Comparison of ENCODE assay signal across 26 mouse cellular contexts in genomic region chr3:131247447-131247846, GRCm38 (mm10). TPM values are rescaled to one million over a fixed set of nuclear protein-coding genes. Genes with fewer than 3 reads are reported as not detected.
DNase-seq lines count a peak whose midpoint lies in the region; ATAC-seq and TF ChIP-seq lines count a peak whose summit lies in the region.
"Had no signal": no experiment of that assay in that cellular context is flagged by ENCODE, and none has a peak within 500 bp of the region (broad histone marks: within the 10 kb centered on the region; RNA-seq: fewer than 3 reads in every experiment).

No protein-coding gene starts in this region.

- H3K4me1 ChIP-seq in heart, embryonic 10.5 days: peaks cover 40% of the 10 kb centered on the region
- H3K4me1 ChIP-seq in kidney, postnatal 0 days (replicated peaks; ENCODE audit: insufficient read depth, low read length): no peaks in the 10 kb centered on the region
- no peaks in the 10 kb centered on the region for H3K4me1 ChIP-seq in stomach, embryonic 14.5 days (ENCODE audit: control insufficient read depth, insufficient read depth, low read length)
- no peaks in the 10 kb centered on the region for H3K4me1 ChIP-seq in stomach, postnatal 0 days (replicated peaks; ENCODE audit: control insufficient read depth, insufficient read depth)
- H3K4me1 ChIP-seq: hindbrain, embryonic 15.5 days; neural tube, embryonic 12.5 days had no signal

- peak overlapping the region; percentile 53; the same call in 1 of the 2 replicates for H3K27ac ChIP-seq in heart, embryonic 10.5 days
- no peak overlapping the region for H3K27ac ChIP-seq in kidney, postnatal 0 days
- no peak overlapping the region for H3K27ac ChIP-seq in stomach, embryonic 14.5 days (ENCODE audit: low read length)
- no peak overlapping the region for H3K27ac ChIP-seq in stomach, postnatal 0 days (replicated peaks)
- H3K27ac ChIP-seq: embryonic facial prominence, embryonic 12.5 days; hindbrain, embryonic 10.5 days; hindbrain, embryonic 15.5 days; liver, embryonic 15.5 days; neural tube, embryonic 12.5 days had no signal

- no peak overlapping the region for H3ac ChIP-seq in myocyte (ENCODE audit: control insufficient read depth, insufficient read length)

- H3K9me3 ChIP-seq in heart, embryonic 10.5 days: no peaks in the 10 kb centered on the region
- no peaks in the 10 kb centered on the region for H3K9me3 ChIP-seq in kidney, postnatal 0 days (replicated peaks; ENCODE audit: low read length)
- H3K9me3 ChIP-seq in stomach, embryonic 14.5 days (ENCODE audit: control insufficient read depth, low read depth, low read length): no peaks in the 10 kb centered on the region
- no peaks in the 10 kb centered on the region for H3K9me3 ChIP-seq in stomach, postnatal 0 days (ENCODE audit: control insufficient read depth, low read length)
- H3K9me3 ChIP-seq: embryonic facial prominence, embryonic 12.5 days; heart, embryonic 12.5 days; hindbrain, embryonic 10.5 days; hindbrain, embryonic 15.5 days; liver, embryonic 15.5 days; neural tube, embryonic 12.5 days had no signal

- H3K4me2 ChIP-seq in kidney, postnatal 0 days (ENCODE audit: low read length): no peak overlapping the region
- H3K4me2 ChIP-seq in stomach, embryonic 14.5 days (replicated peaks; ENCODE audit: low read depth, low read length): no peak overlapping the region
- no peak overlapping the region for H3K4me2 ChIP-seq in stomach, postnatal 0 days (replicated peaks; ENCODE audit: low read depth)
- no peak overlapping the region for H3K4me2 ChIP-seq in myocyte (ENCODE audit: low read depth)
- H3K4me2 ChIP-seq: embryonic facial prominence, embryonic 12.5 days; heart, embryonic 12.5 days; hindbrain, embryonic 15.5 days; liver, embryonic 15.5 days; neural tube, embryonic 12.5 days had no signal

- no peak overlapping the region for H3K4me3 ChIP-seq in heart, embryonic 10.5 days
- H3K4me3 ChIP-seq in kidney, postnatal 0 days (replicated peaks; ENCODE audit: low read depth, low read length): no peak overlapping the region
- no peak overlapping the region for H3K4me3 ChIP-seq in stomach, embryonic 14.5 days (ENCODE audit: low read depth, low read length)
- no peak overlapping the region for H3K4me3 ChIP-seq in stomach, postnatal 0 days (ENCODE audit: low read depth, low read length)
- no peak overlapping the region for H3K4me3 ChIP-seq in myocyte
- H3K4me3 ChIP-seq: embryonic facial prominence, embryonic 12.5 days; gastrocnemius, adult 2 months; heart, embryonic 12.5 days; hindbrain, embryonic 10.5 days; hindbrain, embryonic 15.5 days; liver, embryonic 15.5 days; neural tube, embryonic 12.5 days had no signal

- no peak for TF ChIP-seq EP300 in stomach, postnatal 0 days (optimal IDR thresholded peaks at IDR 0.05)

- ATAC-seq in kidney, postnatal 0 days (replicated peaks; ENCODE audit: low FRiP score, low read depth): no peak
- ATAC-seq in stomach, embryonic 14.5 days (ENCODE audit: insufficient number of reproducible peaks, insufficient read depth, low FRiP score, low read depth): peak; percentile 15; the same call in 1 of the 2 replicates
- ATAC-seq in stomach, postnatal 0 days (ENCODE audit: low FRiP score, low TSS enrichment): no peak
- ATAC-seq: CD4-positive, CD25-positive, alpha-beta regulatory T cell, adult 4 months; forebrain, embryonic 14.5 days; inflammation-experienced regulatory T-cells, adult 6 months; midbrain, embryonic 16.5 days had no signal

- no peaks in the 10 kb centered on the region for H3K79me2 ChIP-seq in myocyte (ENCODE audit: control insufficient read depth, insufficient read depth)

- H3K27me3 ChIP-seq in heart, embryonic 10.5 days (ENCODE audit: insufficient read depth, poor library complexity, severe bottlenecking): no peaks in the 10 kb centered on the region
- H3K27me3 ChIP-seq in kidney, postnatal 0 days (ENCODE audit: insufficient read depth, low read length): no peaks in the 10 kb centered on the region
- no peaks in the 10 kb centered on the region for H3K27me3 ChIP-seq in stomach, embryonic 14.5 days (ENCODE audit: control insufficient read depth, insufficient read depth, low read length)
- H3K27me3 ChIP-seq in stomach, postnatal 0 days (ENCODE audit: control insufficient read depth, insufficient read depth, low read length): no peaks in the 10 kb centered on the region
- H3K27me3 ChIP-seq in myocyte (ENCODE audit: control insufficient read depth, insufficient read depth, insufficient read length): no peaks in the 10 kb centered on the region
- H3K27me3 ChIP-seq: embryonic facial prominence, embryonic 12.5 days; heart, embryonic 12.5 days; hindbrain, embryonic 15.5 days; liver, embryonic 15.5 days; neural tube, embryonic 12.5 days had no signal

- peak; percentile 15; the same call in 1 of the 2 replicates for TF ChIP-seq CTCF in kidney, postnatal 0 days (IDR thresholded peaks at IDR 0.05; ENCODE audit: low read depth)
- TF ChIP-seq CTCF in stomach, postnatal 0 days (IDR thresholded peaks at IDR 0.05; ENCODE audit: low read depth): no peak

- no peak for TF ChIP-seq POLR2A in myocyte (IDR thresholded peaks at IDR 0.05; ENCODE audit: insufficient read length, low read depth)

- WGBS in heart, embryonic 10.5 days: 69% methylated on average over 6 of the region's 6 CpGs
- WGBS in kidney, postnatal 0 days: 76% methylated on average over 6 of the region's 6 CpGs
- 82% methylated on average over 6 of the region's 6 CpGs for WGBS in stomach, embryonic 14.5 days
- WGBS in stomach, postnatal 0 days: 76% methylated on average over 6 of the region's 6 CpGs

- no peak for DNase-seq in heart, embryonic 10.5 days (ENCODE audit: low spot score)
- no peak for DNase-seq in heart, adult 9 months (ENCODE audit: low spot score in 2 of 2)
- DNase-seq in kidney, postnatal 0 days (ENCODE audit: low spot score): no peak
- no peak for DNase-seq in kidney, adult 18-20 months
- no peak for DNase-seq in stomach, postnatal 0 days (ENCODE audit: low spot score)
- no peak for DNase-seq in adrenal gland, adult 2 months
- DNase-seq: adrenal gland, postnatal 14 days; cerebellum, adult 11-12 months; cerebellum, adult 9-11 months; embryo, embryonic 11 days; gastrocnemius, adult 2 months; gastrocnemius, postnatal 36 days; kidney, postnatal 4 days; right cerebral cortex, postnatal 4 days had no signal

- peaks cover 50% of the 10 kb centered on the region for H3K36me3 ChIP-seq in heart, embryonic 10.5 days
- H3K36me3 ChIP-seq in kidney, postnatal 0 days (ENCODE audit: insufficient read depth, low read length): 0 out of 2 replicates have a peak, but pooled peaks cover 17% of the 10 kb centered on the region
- H3K36me3 ChIP-seq in stomach, embryonic 14.5 days (ENCODE audit: control insufficient read depth, insufficient read depth, low read length): peaks cover 26% of the 10 kb centered on the region; the same call in 1 of the 2 replicates
- H3K36me3 ChIP-seq in stomach, postnatal 0 days (ENCODE audit: control insufficient read depth, insufficient read depth, low read length): peaks cover 14% of the 10 kb centered on the region
- no peaks in the 10 kb centered on the region for H3K36me3 ChIP-seq in myocyte (ENCODE audit: control insufficient read depth, insufficient read depth)
- H3K36me3 ChIP-seq: hindbrain, embryonic 15.5 days had no signal

- no peak overlapping the region for H3K9ac ChIP-seq in kidney, postnatal 0 days (ENCODE audit: low read depth, low read length)
- no peak overlapping the region for H3K9ac ChIP-seq in stomach, embryonic 14.5 days (replicated peaks; ENCODE audit: low read depth, low read length)
- no peak overlapping the region for H3K9ac ChIP-seq in stomach, postnatal 0 days (ENCODE audit: low read length)
- H3K9ac ChIP-seq: embryonic facial prominence, embryonic 12.5 days; heart, embryonic 12.5 days; hindbrain, embryonic 15.5 days; liver, embryonic 15.5 days; neural tube, embryonic 12.5 days had no signal

TF ChIP-seq in myocyte, 11 proteins besides CTCF, POLR2A, EP300 and RAD21:
- TF ChIP-seq SRF (IDR thresholded peaks at IDR 0.05; ENCODE audit: control insufficient read depth, insufficient read length, low read depth) (peak; percentile 47), MAX (IDR thresholded peaks at IDR 0.05; ENCODE audit: low read depth) (no peak)
TF ChIP-seq in myocyte: peak in this region for 1.

RNA-seq across cellular contexts. Expression of gene Hadh, which starts 24.5 kb away (rescaled TPM):
- polyA plus RNA-seq in heart, embryonic 10.5 days (2016; fragmentation: Nextera tagmentation; extraction: Ambion mirVana): 113 and 129 TPM in 2 replicates
- polyA plus RNA-seq in kidney, postnatal 0 days (2015; fragmentation: Nextera tagmentation; extraction: Ambion mirVana): 173 and 196 TPM in 2 replicates
- 139 and 146 TPM in 2 replicates for polyA plus RNA-seq in stomach, embryonic 14.5 days (2014; fragmentation: Nextera tagmentation; extraction: Ambion mirVana)
- 172 and 176 TPM in 2 replicates for polyA plus RNA-seq in stomach, postnatal 0 days (2015; fragmentation: Nextera tagmentation; extraction: Ambion mirVana)
- 70.7 TPM for polyA plus RNA-seq in myocyte (2012; fragmentation: generic; extraction: Trizol)
- total RNA-seq in adrenal gland, adult 2 months (2021): 100 to 1,000 TPM; 456 to 509 TPM
- 288 and 386 TPM in 2 replicates for polyA plus RNA-seq in adrenal gland, adult 2 months (2012; rRNA removed)

RNA-seq across cellular contexts. Expression of gene Cyp2u1, which starts 55.6 kb away (rescaled TPM):
- 3.7 and 7.0 TPM in 2 replicates for polyA plus RNA-seq in heart, embryonic 10.5 days (2016; fragmentation: Nextera tagmentation; extraction: Ambion mirVana)
- 5.5 and 8.5 TPM in 2 replicates for polyA plus RNA-seq in kidney, postnatal 0 days (2015; fragmentation: Nextera tagmentation; extraction: Ambion mirVana)
- 2.3 and 3.0 TPM in 2 replicates for polyA plus RNA-seq in stomach, embryonic 14.5 days (2014; fragmentation: Nextera tagmentation; extraction: Ambion mirVana)
- 1.8 and 1.9 TPM in 2 replicates for polyA plus RNA-seq in stomach, postnatal 0 days (2015; fragmentation: Nextera tagmentation; extraction: Ambion mirVana)
- polyA plus RNA-seq in myocyte (2012; fragmentation: generic; extraction: Trizol): 4.1 TPM
- total RNA-seq in adrenal gland, adult 2 months (2021): 10 to 100 TPM; 14.4 to 24.0 TPM
- 14.2 and 17.2 TPM in 2 replicates for polyA plus RNA-seq in adrenal gland, adult 2 months (2012; rRNA removed)
